Mouse (Mus musculus): ENCODE measurements at regions not wholly inside any gene's neighbourhood (a gene's known extent, or its start where the extent isn't known, plus 50 kb on each side); places are given as distances from the start of the nearest gene placed in this dataset.
"Not testable (repeated sequence)": the region's sequence is repeated elsewhere in the genome, so short reads cannot be mapped to it uniquely, and the experiment has no call there.

DNA sequence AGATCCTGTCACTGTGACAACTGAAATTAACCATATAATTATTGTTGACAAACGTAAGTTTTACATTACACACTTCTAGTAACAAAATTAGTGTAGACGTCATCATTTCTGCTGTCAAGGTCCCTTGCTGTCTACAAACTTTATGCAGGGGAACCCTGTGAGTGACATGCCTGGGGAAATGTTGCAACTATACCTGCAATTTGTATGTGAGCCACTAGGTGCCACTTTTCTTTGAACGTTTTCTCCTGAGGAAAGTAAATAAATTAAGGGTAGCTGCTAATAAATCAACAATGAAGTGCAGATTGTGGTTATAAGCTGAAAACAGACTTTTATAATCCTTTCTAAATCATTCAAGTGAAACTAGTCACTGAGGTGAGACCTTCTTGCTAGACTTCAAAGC is 457.3 kb upstream of the Ercc4 start:
- H3K4me3 ChIP-seq: no peak overlapping the region
- no peak overlapping the region for H3K9ac ChIP-seq
- H3K27me3 ChIP-seq: no peaks in the 10 kb centered on the region
- no peak overlapping the region for H3K27ac ChIP-seq
- no peak for ATAC-seq (ENCODE audit: low FRiP score, low read depth)
- no peaks in the 10 kb centered on the region for H3K9me3 ChIP-seq
- H3K36me3 ChIP-seq: no peaks in the 10 kb centered on the region
- 67% methylated on average over 3 of the region's 3 CpGs for WGBS
- no peaks in the 10 kb centered on the region for H3K4me1 ChIP-seq
- no peak overlapping the region for H3K4me2 ChIP-seq (replicated peaks)

- not testable (repeated sequence) for H3K4me2 ChIP-seq (replicated peaks); H3K27me3 ChIP-seq; H3K4me1 ChIP-seq; H3K4me3 ChIP-seq; ATAC-seq (ENCODE audit: low FRiP score, low read depth); H3K36me3 ChIP-seq; H3K9me3 ChIP-seq; H3K27ac ChIP-seq; H3K9ac ChIP-seq
- WGBS: 80% methylated on average over 1 of the region's 1 CpGs
These were observed 435.8 kb upstream of the Ercc4 start for GRCm38 (mm10) chr16:12673656-12674055.

GRCm38 (mm10) chr16:12681474-12681873 is 428.0 kb upstream of the Ercc4 start:
- WGBS: 94% methylated on average over 2 of the region's 2 CpGs
- H3K4me1 ChIP-seq: no peaks in the 10 kb centered on the region

GRCm38 (mm10) chr16:12685816-12686215 is 423.7 kb upstream of the Ercc4 start:
- no peak for ATAC-seq (ENCODE audit: low FRiP score, low read depth)
- no peaks in the 10 kb centered on the region for H3K27me3 ChIP-seq
- no peaks in the 10 kb centered on the region for H3K36me3 ChIP-seq
- 85% methylated on average over 3 of the region's 3 CpGs for WGBS
- no peak overlapping the region for H3K4me3 ChIP-seq
- no peaks in the 10 kb centered on the region for H3K4me1 ChIP-seq
- H3K9me3 ChIP-seq: no peaks in the 10 kb centered on the region
- H3K4me2 ChIP-seq (replicated peaks): no peak overlapping the region
- no peak overlapping the region for H3K27ac ChIP-seq
- no peak overlapping the region for H3K9ac ChIP-seq

More at GRCm38 (mm10) chr16:12681474-12681873, 428.0 kb upstream of the Ercc4 start:
- Histone ChIP-seq H3K36me3 (no peaks in the 10 kb centered on the region), H3K9ac (no peak overlapping the region), H3K27me3 (no peaks in the 10 kb centered on the region), H3K27ac (no peak overlapping the region), H3K4me2 (replicated peaks) (no peak overlapping the region), H3K9me3 (no peaks in the 10 kb centered on the region), H3K4me3 (no peak overlapping the region)
- ATAC-seq (ENCODE audit: low FRiP score, low read depth): no peak

- Histone ChIP-seq H3K4me3 (no peak overlapping the region), H3K27ac (no peak overlapping the region), H3K9me3 (no peaks in the 10 kb centered on the region), H3K9ac (no peak overlapping the region), H3K4me1 (no peaks in the 10 kb centered on the region), H3K4me2 (replicated peaks) (no peak overlapping the region), H3K36me3 (no peaks in the 10 kb centered on the region), H3K27me3 (no peaks in the 10 kb centered on the region)
- ATAC-seq (ENCODE audit: low FRiP score, low read depth): no peak
- 12% methylated on average over 3 of the region's 3 CpGs for WGBS
These were observed 417.7 kb upstream of the Ercc4 start for GRCm38 (mm10) chr16:12691776-12692175.

- H3K4me1 ChIP-seq: no peaks in the 10 kb centered on the region
- WGBS: 61% methylated on average over 5 of the region's 5 CpGs
- H3K4me3 ChIP-seq: no peak overlapping the region
- no peaks in the 10 kb centered on the region for H3K27me3 ChIP-seq
- no peaks in the 10 kb centered on the region for H3K9me3 ChIP-seq
- H3K9ac ChIP-seq: no peak overlapping the region
- no peak for ATAC-seq (ENCODE audit: low FRiP score, low read depth)
- no peaks in the 10 kb centered on the region for H3K36me3 ChIP-seq
- no peak overlapping the region for H3K4me2 ChIP-seq (replicated peaks)
- H3K27ac ChIP-seq: no peak overlapping the region
These were observed 416.7 kb upstream of the Ercc4 start for GRCm38 (mm10) chr16:12692739-12693292.

DNA sequence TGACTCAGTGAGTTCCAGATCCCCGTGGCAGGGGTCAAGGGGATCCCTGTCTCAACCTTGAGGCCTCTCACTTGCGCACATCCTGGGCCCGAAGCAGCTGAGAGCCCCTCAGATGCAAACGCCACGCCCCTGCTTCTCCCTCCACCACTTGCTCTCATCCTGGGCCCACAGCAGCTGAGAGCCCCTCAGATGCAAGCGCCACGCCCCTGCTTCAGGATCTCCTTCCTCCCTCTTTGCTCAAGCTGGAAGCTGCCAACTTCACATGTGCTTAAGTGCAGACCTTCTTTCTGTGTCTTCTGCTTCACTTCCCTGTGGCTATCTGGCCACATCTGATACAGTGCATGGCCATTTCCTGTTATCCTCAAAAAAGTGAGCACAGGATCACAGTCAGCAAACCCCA is 416.1 kb upstream of the Ercc4 start:
- Histone ChIP-seq H3K27ac (no peak overlapping the region), H3K4me3 (no peak overlapping the region), H3K9me3 (no peaks in the 10 kb centered on the region), H3K36me3 (no peaks in the 10 kb centered on the region), H3K9ac (no peak overlapping the region), H3K4me1 (no peaks in the 10 kb centered on the region), H3K27me3 (no peaks in the 10 kb centered on the region), H3K4me2 (replicated peaks) (no peak overlapping the region)
- ATAC-seq (ENCODE audit: low FRiP score, low read depth): no peak
- WGBS: 52% methylated on average over 7 of the region's 7 CpGs

GRCm38 (mm10) chr16:12694646-12695045 is 414.8 kb upstream of the Ercc4 start:
- no peaks in the 10 kb centered on the region for H3K36me3 ChIP-seq
- no peaks in the 10 kb centered on the region for H3K9me3 ChIP-seq
- no peak overlapping the region for H3K4me3 ChIP-seq
- H3K27me3 ChIP-seq: no peaks in the 10 kb centered on the region
- ATAC-seq (ENCODE audit: low FRiP score, low read depth): no peak
- H3K4me2 ChIP-seq (replicated peaks): no peak overlapping the region
- no peak overlapping the region for H3K27ac ChIP-seq
- no peak overlapping the region for H3K9ac ChIP-seq
- 82% methylated on average over 3 of the region's 3 CpGs for WGBS
- no peaks in the 10 kb centered on the region for H3K4me1 ChIP-seq

GRCm38 (mm10) chr16:12696939-12697621 is 412.4 kb upstream of the Ercc4 start:
- Histone ChIP-seq H3K4me3 (no peak overlapping the region), H3K36me3 (no peaks in the 10 kb centered on the region), H3K9me3 (no peaks in the 10 kb centered on the region), H3K4me1 (no peaks in the 10 kb centered on the region), H3K27ac (no peak overlapping the region), H3K4me2 (replicated peaks) (no peak overlapping the region), H3K9ac (no peak overlapping the region), H3K27me3 (no peaks in the 10 kb centered on the region)
- no peak for ATAC-seq (ENCODE audit: low FRiP score, low read depth)
- 90% methylated on average over 10 of the region's 10 CpGs for WGBS

- Histone ChIP-seq H3K4me3 (no peak overlapping the region), H3K9ac (no peak overlapping the region), H3K27me3 (no peaks in the 10 kb centered on the region), H3K4me2 (replicated peaks) (no peak overlapping the region), H3K9me3 (no peaks in the 10 kb centered on the region), H3K4me1 (no peaks in the 10 kb centered on the region), H3K36me3 (no peaks in the 10 kb centered on the region), H3K27ac (no peak overlapping the region)
- WGBS: 79% methylated on average over 5 of the region's 5 CpGs
- ATAC-seq (ENCODE audit: low FRiP score, low read depth): no peak
These were observed 409.9 kb upstream of the Ercc4 start for GRCm38 (mm10) chr16:12699557-12699956.

GRCm38 (mm10) chr16:12700088-12700487 is 409.4 kb upstream of the Ercc4 start:
- Histone ChIP-seq H3K9ac (no peak overlapping the region), H3K4me1 (no peaks in the 10 kb centered on the region), H3K27ac (no peak overlapping the region), H3K4me2 (replicated peaks) (no peak overlapping the region), H3K9me3 (no peaks in the 10 kb centered on the region), H3K4me3 (no peak overlapping the region), H3K36me3 (no peaks in the 10 kb centered on the region), H3K27me3 (no peaks in the 10 kb centered on the region)
- ATAC-seq (ENCODE audit: low FRiP score, low read depth): no peak
- 88% methylated on average over 10 of the region's 10 CpGs for WGBS

DNA sequence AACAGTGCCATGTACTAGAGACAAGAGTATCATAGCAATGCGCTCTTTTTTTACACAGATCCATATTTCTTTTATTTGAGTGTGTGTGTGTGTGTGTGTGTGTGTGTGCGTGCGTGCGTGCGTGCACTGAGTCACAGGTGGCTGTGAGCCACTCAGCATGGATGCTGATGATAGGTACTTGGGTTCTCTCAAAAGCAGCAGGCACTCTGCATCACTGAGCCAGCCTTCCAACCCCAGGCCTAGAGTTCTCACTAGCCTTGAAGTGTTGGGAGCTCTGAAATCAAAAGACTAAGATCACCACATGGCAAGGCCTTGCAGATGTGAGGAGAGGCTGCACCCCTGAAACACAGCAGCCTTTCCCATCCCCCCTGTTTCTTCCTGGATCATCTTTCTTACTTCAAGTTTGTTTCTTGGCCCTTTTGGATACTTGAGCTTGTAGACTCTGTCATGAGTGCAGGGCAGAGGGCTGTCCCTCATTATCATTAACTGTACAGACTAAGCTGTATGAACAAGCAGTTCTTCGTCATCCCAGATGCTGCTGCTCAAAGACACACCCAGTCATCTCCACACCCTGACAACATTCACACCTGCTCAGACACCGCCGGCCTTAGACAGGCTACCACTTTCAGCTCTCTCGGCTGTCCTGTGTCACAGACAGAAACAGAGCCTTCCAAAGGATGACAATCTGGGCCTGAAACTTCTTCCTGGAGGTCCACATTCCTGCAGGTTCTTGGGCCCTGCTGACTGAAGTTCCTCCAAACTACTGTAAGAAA is 405.5 kb upstream of the Ercc4 start:
- Histone ChIP-seq H3K9ac (no peak overlapping the region), H3K27me3 (no peaks in the 10 kb centered on the region), H3K4me2 (replicated peaks) (no peak overlapping the region), H3K4me3 (no peak overlapping the region), H3K27ac (no peak overlapping the region), H3K4me1 (no peaks in the 10 kb centered on the region), H3K9me3 (no peaks in the 10 kb centered on the region), H3K36me3 (no peaks in the 10 kb centered on the region)
- 80% methylated on average over 9 of the region's 9 CpGs for whole genome bisulfite sequencing
- ATAC-seq (ENCODE audit: low FRiP score, low read depth): no peak
